Mouse (Mus musculus) heart, adult 11 months (tissue): ENCODE results near the gene 5730596B20Rik.

ENCODE experiments used
- DNase-seq: peaks from one replicate; pipeline ENCODE4 v3.0.0; 2022

The 5730596B20Rik gene

GRCm38 (mm10) chr6:52177061-52177735 is at the start of gene 5730596B20Rik:
Gene 5730596B20Rik, plus strand, starts transcription at chr6:52177498.
- peak; percentile 82 for DNase-seq

GRCm38 (mm10) chr6:52137841-52138535 is 39.3 kb upstream of the 5730596B20Rik start:
- DNase-seq, result no peak

- DNase-seq, result no peak
Observed at GRCm38 (mm10) chr6:52138576-52138975, 38.7 kb upstream of the 5730596B20Rik start.

- no peak for DNase-seq
Observed at GRCm38 (mm10) chr6:52139115-52139514, 38.2 kb upstream of the 5730596B20Rik start.

GRCm38 (mm10) chr6:52150401-52150966 is 26.8 kb upstream of the 5730596B20Rik start:
- DNase-seq, result peak; percentile 74

- DNase-seq, result peak; percentile 40
Observed at GRCm38 (mm10) chr6:52151571-52151970, 25.7 kb upstream of the 5730596B20Rik start.

- peak; percentile 62 for DNase-seq
Observed at GRCm38 (mm10) chr6:52152226-52153193, 24.8 kb upstream of the 5730596B20Rik start.

GRCm38 (mm10) chr6:52153270-52153669 is 24.0 kb upstream of the 5730596B20Rik start:
- peak; percentile 63 for DNase-seq

GRCm38 (mm10) chr6:52154044-52154443 is 23.3 kb upstream of the 5730596B20Rik start:
- DNase-seq, result no peak

- DNase-seq, result no peak
Observed at GRCm38 (mm10) chr6:52155471-52155870, 21.8 kb upstream of the 5730596B20Rik start.

GRCm38 (mm10) chr6:52156551-52157200 is 20.6 kb upstream of the 5730596B20Rik start:
- DNase-seq, result peak; percentile 59

GRCm38 (mm10) chr6:52157466-52158275 is 19.6 kb upstream of the 5730596B20Rik start:
- no peak for DNase-seq

GRCm38 (mm10) chr6:52158276-52159051 is 18.8 kb upstream of the 5730596B20Rik start, which contains the start of gene Hoxa1:
Gene Hoxa1, minus strand, starts transcription at chr6:52158317.
- peak; percentile 99 for DNase-seq

GRCm38 (mm10) chr6:52159164-52159761 is 18.0 kb upstream of the 5730596B20Rik start:
- DNase-seq, result peak; percentile 91

GRCm38 (mm10) chr6:52159979-52160378 is 17.3 kb upstream of the 5730596B20Rik start:
- DNase-seq, result peak; percentile 93

- DNase-seq, result peak; percentile 90
Observed at GRCm38 (mm10) chr6:52160511-52161335, 16.6 kb upstream of the 5730596B20Rik start.

- peak; percentile 71 for DNase-seq
Observed at GRCm38 (mm10) chr6:52161336-52162092, 15.8 kb upstream of the 5730596B20Rik start.

- DNase-seq, result no peak
Observed at GRCm38 (mm10) chr6:52162093-52162380, 15.3 kb upstream of the 5730596B20Rik start.
